Mouse (Mus musculus) hindbrain, embryonic 16.5 days (tissue): ENCODE measurements around the gene Ndufb10. TPM values are rescaled to one million over a fixed set of nuclear protein-coding genes. Genes with fewer than 3 reads are reported as not detected.

Experiments used
- ATAC-seq: fragments of 200-750 bp; cut with Nextera tagmentation; 2 replicates; pipeline ENCODE4 v1.8.0; 2017; ENCODE audit warnings: moderate TSS enrichment, moderate library complexity
- H3K27ac ChIP-seq: fragments of 300-500 bp; sonication (generic); 2 replicates; pipeline ENCODE4 v1.5.1; 2014; ENCODE audit warnings: low read depth, mild to moderate bottlenecking, control low read depth, low read length, moderate library complexity
- H3K27me3 ChIP-seq: fragments of 300-500 bp; sonication (generic); replicated peaks from 2 replicates; pipeline ENCODE4 v1.6.1; 2014; ENCODE audit warnings: low read length; ENCODE audit not compliant: control insufficient read depth, insufficient read depth
- H3K36me3 ChIP-seq: fragments of 300-500 bp; sonication (generic); 2 replicates; pipeline ENCODE4 v1.6.1; 2014; ENCODE audit warnings: mild to moderate bottlenecking, low read length, moderate library complexity, mixed read lengths; ENCODE audit not compliant: control insufficient read depth, insufficient read depth
- H3K4me1 ChIP-seq: fragments of 300-500 bp; sonication (generic); 2 replicates; pipeline ENCODE4 v1.6.1; 2014; ENCODE audit warnings: low read depth, low read length; ENCODE audit not compliant: control insufficient read depth, insufficient read depth
- H3K4me2 ChIP-seq: fragments of 300-500 bp; sonication (generic); 2 replicates; pipeline ENCODE4 v1.6.1; 2014; ENCODE audit warnings: mild to moderate bottlenecking, low read length, control low read depth, moderate library complexity
- H3K4me3 ChIP-seq: fragments of 300-500 bp; sonication (generic); 2 replicates; pipeline ENCODE4 v1.5.1; 2014; ENCODE audit warnings: mild to moderate bottlenecking, low read length, control low read depth, moderate library complexity
- H3K9ac ChIP-seq: fragments of 300-500 bp; sonication (generic); 2 replicates; pipeline ENCODE4 v1.6.1; 2014; ENCODE audit warnings: low read depth, mild to moderate bottlenecking, control low read depth, low read length, moderate library complexity
- H3K9me3 ChIP-seq: fragments of 300-500 bp; sonication (generic); 2 replicates; pipeline ENCODE4 v1.6.1; 2014; ENCODE audit warnings: mild to moderate bottlenecking, low read length, moderate library complexity; ENCODE audit not compliant: control insufficient read depth
- WGBS: fragments of 180-500 bp; shearing (Covaris S2); extraction: QIAGEN DNeasy Blood & Tissue Kit; methylation state at CpG from one replicate; pipeline ENCODE4 v1.1.7; 2014; 5-methylcytosine and 5-hydroxymethylcytosine counted together
- polyA plus RNA-seq: library from polyadenylated mRNA; unstranded; fragments of >200 nt; fragmentation: Nextera tagmentation; extraction: Ambion mirVana; gene quantifications from 2 replicates; pipeline ENCODE4 v1.2.1, GENCODE M21; 2015

Gene Ndufb10
- polyA plus RNA-seq, 1 experiment from 2014 or later: 307 TPM

- Histone ChIP-seq H3K36me3 (peaks cover 16% of the 10 kb centered on the region), H3K4me2 (peak within 1 kb of the TSS; percentile 62), H3K9ac (no peak within 1 kb of the TSS; the same call in 1 of the 2 replicates), H3K4me1 (peaks cover 23% of the 10 kb centered on the region), H3K27me3 (no peaks in the 10 kb centered on the region), H3K27ac (no peak within 1 kb of the TSS), H3K4me3 (peak within 1 kb of the TSS; percentile 89), H3K9me3 (no peaks in the 10 kb centered on the region)
- 85% methylated on average over 4 of the region's 4 CpGs for WGBS
- ATAC-seq: no peak
These were observed 6.3 kb downstream of the Ndufb10 start, which contains the start of the genes Rnf151 and Rps2 for GRCm38 (mm10) chr17:24717943-24718342. TSS of gene Rnf151 (minus strand) at chr17:24718063. TSS of gene Rps2 (plus strand) at chr17:24718116.

GRCm38 (mm10) chr17:24716166-24716682, 8.1 kb downstream of the Ndufb10 start:
- WGBS: 95% methylated on average over 15 of the region's 15 CpGs
- Histone ChIP-seq H3K27ac (no peak overlapping the region), H3K4me2 (no peak overlapping the region), H3K9ac (no peak overlapping the region), H3K9me3 (no peaks in the 10 kb centered on the region), H3K27me3 (no peaks in the 10 kb centered on the region), H3K4me3 (no peak overlapping the region), H3K36me3 (peaks cover 7% of the 10 kb centered on the region), H3K4me1 (peaks cover 9% of the 10 kb centered on the region)
- ATAC-seq: no peak

GRCm38 (mm10) chr17:24715556-24715955, 8.7 kb downstream of the Ndufb10 start:
- Histone ChIP-seq H3K4me3 (no peak overlapping the region), H3K9ac (no peak overlapping the region), H3K4me1 (peaks cover 5% of the 10 kb centered on the region), H3K9me3 (no peaks in the 10 kb centered on the region), H3K36me3 (peaks cover 7% of the 10 kb centered on the region; the same call in 1 of the 2 replicates), H3K27ac (no peak overlapping the region), H3K4me2 (no peak overlapping the region), H3K27me3 (no peaks in the 10 kb centered on the region)
- ATAC-seq: no peak
- 69% methylated on average over 6 of the region's 6 CpGs for WGBS

- no peaks in the 10 kb centered on the region for H3K27me3 ChIP-seq
- no peak overlapping the region for H3K27ac ChIP-seq
- 43% methylated on average over 2 of the region's 2 CpGs for WGBS
- H3K9ac ChIP-seq: no peak overlapping the region
- H3K9me3 ChIP-seq: no peaks in the 10 kb centered on the region
- H3K4me2 ChIP-seq: no peak overlapping the region
- peaks cover 16% of the 10 kb centered on the region for H3K4me1 ChIP-seq
- H3K36me3 ChIP-seq: peaks cover 10% of the 10 kb centered on the region
- H3K4me3 ChIP-seq: no peak overlapping the region
- no peak for ATAC-seq
These were observed 15.6 kb downstream of the Ndufb10 start for GRCm38 (mm10) chr17:24708646-24709045.

- Histone ChIP-seq H3K4me1 (peaks cover 16% of the 10 kb centered on the region), H3K9me3 (no peaks in the 10 kb centered on the region), H3K4me2 (peak overlapping the region; percentile 66), H3K9ac (peak overlapping the region; percentile 78), H3K27ac (peak overlapping the region; percentile 79), H3K4me3 (peak overlapping the region; percentile 86), H3K36me3 (peaks cover 10% of the 10 kb centered on the region), H3K27me3 (no peaks in the 10 kb centered on the region)
- ATAC-seq: peak; percentile 75
- WGBS: 5% methylated on average over 24 of the region's 24 CpGs
These were observed 16.4 kb downstream of the Ndufb10 start for GRCm38 (mm10) chr17:24707801-24708425.

- no peaks in the 10 kb centered on the region for H3K9me3 ChIP-seq
- H3K4me1 ChIP-seq: peaks cover 16% of the 10 kb centered on the region
- H3K27me3 ChIP-seq: no peaks in the 10 kb centered on the region
- H3K4me3 ChIP-seq: peak within 1 kb of the TSS; percentile 86
- H3K4me2 ChIP-seq: peak within 1 kb of the TSS; percentile 66
- peak within 1 kb of the TSS; percentile 79 for H3K27ac ChIP-seq
- H3K9ac ChIP-seq: peak within 1 kb of the TSS; percentile 78
- peaks cover 12% of the 10 kb centered on the region for H3K36me3 ChIP-seq
- WGBS: 4% methylated on average over 32 of the region's 32 CpGs
- ATAC-seq: peak; percentile 92
These were observed 17.1 kb downstream of the Ndufb10 start, which contains the start of gene Tbl3 for GRCm38 (mm10) chr17:24706982-24707800. TSS of gene Tbl3 (minus strand) at chr17:24707660.

- no peaks in the 10 kb centered on the region for H3K9me3 ChIP-seq
- H3K36me3 ChIP-seq: peaks cover 19% of the 10 kb centered on the region
- no peaks in the 10 kb centered on the region for H3K27me3 ChIP-seq
- H3K4me2 ChIP-seq: no peak overlapping the region
- no peak for ATAC-seq
- H3K27ac ChIP-seq: no peak overlapping the region
- 97% methylated on average over 3 of the region's 3 CpGs for WGBS
- peaks cover 16% of the 10 kb centered on the region for H3K4me1 ChIP-seq
- H3K9ac ChIP-seq: no peak overlapping the region
- no peak overlapping the region for H3K4me3 ChIP-seq
These were observed 18.5 kb downstream of the Ndufb10 start for GRCm38 (mm10) chr17:24705821-24706220.

- Histone ChIP-seq H3K27me3 (no peaks in the 10 kb centered on the region), H3K36me3 (peaks cover 30% of the 10 kb centered on the region), H3K27ac (no peak overlapping the region), H3K9ac (no peak overlapping the region), H3K4me1 (peaks cover 17% of the 10 kb centered on the region), H3K4me3 (no peak overlapping the region), H3K9me3 (no peaks in the 10 kb centered on the region), H3K4me2 (no peak overlapping the region)
- no peak for ATAC-seq
- WGBS: 92% methylated on average over 9 of the region's 9 CpGs
These were observed 23.0 kb downstream of the Ndufb10 start for GRCm38 (mm10) chr17:24701251-24701650.

- no peak overlapping the region for H3K9ac ChIP-seq
- peaks cover 28% of the 10 kb centered on the region for H3K36me3 ChIP-seq
- WGBS: 95% methylated on average over 2 of the region's 2 CpGs
- no peak for ATAC-seq
- H3K4me2 ChIP-seq: no peak overlapping the region
- no peaks in the 10 kb centered on the region for H3K9me3 ChIP-seq
- H3K27me3 ChIP-seq: no peaks in the 10 kb centered on the region
- no peak overlapping the region for H3K27ac ChIP-seq
- peaks cover 20% of the 10 kb centered on the region for H3K4me1 ChIP-seq
- H3K4me3 ChIP-seq: no peak overlapping the region
These were observed 24.8 kb downstream of the Ndufb10 start for GRCm38 (mm10) chr17:24699473-24699872.
